Mouse (Mus musculus): ENCODE data around the gene B4galnt1. TPM values are rescaled to one million over a fixed set of nuclear protein-coding genes. Genes with fewer than 3 reads are reported as not detected.
"Not testable (repeated sequence)": the region's sequence is repeated elsewhere in the genome, so short reads cannot be mapped to it uniquely, and the experiment has no call there.

B4galnt1 gene
- total RNA-seq, 4 experiments from 2014 or later: 113 to 123 (median 113) TPM

- no peak for DNase-seq (ENCODE audit: low spot score in 2 of 2)
Measured at GRCm38 (mm10) chr10:127141500-127141899, 23.5 kb upstream of the B4galnt1 start.

GRCm38 (mm10) chr10:127143228-127143627 is 21.8 kb upstream of the B4galnt1 start:
- DNase-seq (ENCODE audit: low spot score in 2 of 2): no peak

GRCm38 (mm10) chr10:127144536-127144935 is 20.5 kb upstream of the B4galnt1 start:
- DNase-seq (ENCODE audit: low spot score in 2 of 2): no peak

- no peak for DNase-seq (ENCODE audit: low spot score in 2 of 2)
Measured at GRCm38 (mm10) chr10:127145303-127145702, 19.7 kb upstream of the B4galnt1 start.

- DNase-seq (ENCODE audit: low spot score in 2 of 2): no peak
Measured at GRCm38 (mm10) chr10:127147135-127147534, 17.9 kb upstream of the B4galnt1 start.

GRCm38 (mm10) chr10:127150471-127150872 is 14.6 kb upstream of the B4galnt1 start:
- no peak for DNase-seq (ENCODE audit: low spot score in 2 of 2)

GRCm38 (mm10) chr10:127151233-127151632 is 13.8 kb upstream of the B4galnt1 start:
- DNase-seq (ENCODE audit: low spot score in 2 of 2): not testable (repeated sequence)

- not testable (repeated sequence) for DNase-seq (ENCODE audit: low spot score in 2 of 2)
Measured at GRCm38 (mm10) chr10:127152556-127152955, 12.5 kb upstream of the B4galnt1 start.

- DNase-seq (ENCODE audit: low spot score in 2 of 2): no peak
Measured at GRCm38 (mm10) chr10:127153323-127153722, 11.7 kb upstream of the B4galnt1 start.

GRCm38 (mm10) chr10:127154241-127154640 is 10.8 kb upstream of the B4galnt1 start:
- no peak for DNase-seq (ENCODE audit: low spot score in 2 of 2)

- no peak for DNase-seq (ENCODE audit: low spot score in 2 of 2)
Measured at GRCm38 (mm10) chr10:127154652-127155051, 10.4 kb upstream of the B4galnt1 start.

GRCm38 (mm10) chr10:127156089-127156488 is 8.9 kb upstream of the B4galnt1 start:
- no peak for DNase-seq (ENCODE audit: low spot score in 2 of 2)

GRCm38 (mm10) chr10:127156511-127156910 is 8.5 kb upstream of the B4galnt1 start:
- no peak for DNase-seq (ENCODE audit: low spot score in 2 of 2)

GRCm38 (mm10) chr10:127158471-127158870 is 6.6 kb upstream of the B4galnt1 start:
- no peak for DNase-seq (ENCODE audit: low spot score in 2 of 2)

- peak in 1 of 2 experiments; percentile 36 for DNase-seq (ENCODE audit: low spot score in 2 of 2)
Measured at GRCm38 (mm10) chr10:127160081-127160480, 4.9 kb upstream of the B4galnt1 start.

- DNase-seq (ENCODE audit: low spot score in 2 of 2): no peak
Measured at GRCm38 (mm10) chr10:127160728-127161127, 4.3 kb upstream of the B4galnt1 start.

- not testable (repeated sequence) for DNase-seq (ENCODE audit: low spot score in 2 of 2)
Measured at GRCm38 (mm10) chr10:127162771-127163261, 2.2 kb upstream of the B4galnt1 start.

- DNase-seq (ENCODE audit: low spot score in 2 of 2): no peak
Measured at GRCm38 (mm10) chr10:127164190-127164589, 835 bp upstream of the B4galnt1 start.

- no peak for DNase-seq (ENCODE audit: low spot score in 2 of 2)
Measured at GRCm38 (mm10) chr10:127165354-127165653, 279 bp downstream of the B4galnt1 start.

GRCm38 (mm10) chr10:127165654-127166403 is 804 bp downstream of the B4galnt1 start:
- no peak for DNase-seq (ENCODE audit: low spot score in 2 of 2)

- DNase-seq (ENCODE audit: low spot score in 2 of 2): no peak
Measured at GRCm38 (mm10) chr10:127166404-127166715, 1.3 kb downstream of the B4galnt1 start.

- peak in 1 of 2 experiments; percentile 9 for DNase-seq (ENCODE audit: low spot score in 2 of 2)
Measured at GRCm38 (mm10) chr10:127166771-127167613, 2.0 kb downstream of the B4galnt1 start.
